Mouse (Mus musculus): ENCODE results near the gene Otx1. TPM values are rescaled to one million over a fixed set of nuclear protein-coding genes. Genes with fewer than 3 reads are reported as not detected.
A peak's percentile ranks its signal among the peaks of the same experiment; 100 is the strongest.

Gene Otx1
- total RNA-seq, 1 experiment from 2014 or later = not detected

DNA sequence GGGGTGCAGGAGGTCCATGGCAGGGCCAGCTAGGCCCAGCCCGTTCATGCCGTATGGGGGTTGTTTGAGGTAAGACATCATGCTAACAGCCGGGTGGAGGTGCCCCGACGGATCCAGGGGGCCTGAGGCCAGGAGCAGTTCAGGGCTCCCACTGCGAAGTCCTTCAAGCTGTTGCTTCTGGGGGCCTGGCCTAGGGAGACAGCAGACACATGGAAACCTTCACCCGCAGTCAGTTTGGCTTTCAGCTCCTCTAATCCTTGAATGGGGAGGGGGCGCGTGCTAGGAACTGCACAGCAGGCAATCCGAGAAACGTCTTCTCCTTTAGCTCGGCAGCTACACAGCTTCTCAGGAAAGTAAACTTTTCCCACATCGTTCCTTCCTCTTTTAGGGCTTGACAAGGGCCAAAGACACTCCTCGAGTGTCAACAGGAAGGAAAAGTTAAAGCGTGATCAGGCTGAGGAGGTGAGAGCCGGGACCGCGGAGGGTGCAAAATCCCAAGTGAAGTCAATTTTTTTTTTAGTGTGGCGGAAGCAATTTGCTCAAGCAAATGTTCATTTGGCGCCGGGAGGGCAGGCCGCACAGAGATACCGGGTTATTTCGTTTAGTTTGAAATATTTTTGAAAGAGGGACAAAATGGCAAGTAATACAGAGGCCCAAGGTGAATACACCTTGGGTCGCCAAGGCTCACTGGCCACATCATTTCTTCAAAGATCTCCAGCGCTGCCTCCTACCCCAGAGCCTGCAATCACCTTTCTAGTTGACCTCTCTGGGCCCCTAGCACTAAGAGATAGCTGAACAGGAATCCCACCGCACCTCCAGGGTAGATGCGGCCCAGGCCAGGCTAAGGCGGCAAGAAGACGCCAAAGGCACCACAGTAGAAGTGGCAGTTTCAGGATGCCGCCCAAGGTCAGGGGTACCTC lies 3.0 kb downstream of the Otx1 start:
- DNase-seq = no peak

DNA sequence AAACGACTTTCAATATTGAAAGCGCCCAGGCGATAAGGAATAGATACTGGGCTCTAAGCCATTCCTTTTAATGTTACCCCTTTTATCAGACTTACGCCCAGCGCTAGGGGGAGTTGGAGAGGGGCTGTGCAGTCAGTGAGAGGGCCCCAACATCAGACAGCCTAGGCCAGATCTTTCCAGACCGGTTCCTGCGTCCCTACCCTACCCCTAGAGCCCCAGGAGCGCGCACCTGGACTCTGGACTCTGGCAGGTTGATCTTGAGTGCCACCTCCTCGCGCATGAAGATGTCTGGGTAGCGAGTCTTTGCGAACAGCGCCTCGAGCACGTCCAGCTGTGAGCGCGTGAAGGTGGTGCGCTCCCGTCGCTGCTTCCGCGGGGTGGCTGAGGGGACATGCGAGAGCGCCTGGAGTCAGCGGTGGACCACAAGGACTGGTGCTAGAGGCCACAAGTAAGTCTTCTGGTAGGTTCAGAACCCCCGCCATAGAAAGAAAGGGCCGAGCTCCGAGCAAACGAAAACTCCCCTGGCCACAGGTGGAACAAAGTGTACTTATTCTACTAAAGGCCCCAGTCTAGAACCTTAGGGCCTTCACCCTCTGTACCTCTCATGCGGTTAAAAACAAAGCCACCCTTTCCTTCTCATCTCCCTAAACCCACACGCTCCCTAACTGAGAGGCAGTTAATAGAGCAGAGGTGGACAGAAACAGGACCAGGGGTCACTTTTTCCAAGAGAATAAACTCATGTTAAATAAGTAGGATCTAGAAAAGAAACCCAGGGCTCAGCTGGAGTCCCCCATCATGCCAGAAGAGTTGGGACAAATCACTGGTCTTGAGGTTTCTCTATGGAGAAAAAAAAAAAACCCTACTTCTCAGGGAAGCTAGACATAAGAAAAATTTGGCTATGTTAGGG lies 4.3 kb downstream of the Otx1 start:
- no peak for DNase-seq

DNA sequence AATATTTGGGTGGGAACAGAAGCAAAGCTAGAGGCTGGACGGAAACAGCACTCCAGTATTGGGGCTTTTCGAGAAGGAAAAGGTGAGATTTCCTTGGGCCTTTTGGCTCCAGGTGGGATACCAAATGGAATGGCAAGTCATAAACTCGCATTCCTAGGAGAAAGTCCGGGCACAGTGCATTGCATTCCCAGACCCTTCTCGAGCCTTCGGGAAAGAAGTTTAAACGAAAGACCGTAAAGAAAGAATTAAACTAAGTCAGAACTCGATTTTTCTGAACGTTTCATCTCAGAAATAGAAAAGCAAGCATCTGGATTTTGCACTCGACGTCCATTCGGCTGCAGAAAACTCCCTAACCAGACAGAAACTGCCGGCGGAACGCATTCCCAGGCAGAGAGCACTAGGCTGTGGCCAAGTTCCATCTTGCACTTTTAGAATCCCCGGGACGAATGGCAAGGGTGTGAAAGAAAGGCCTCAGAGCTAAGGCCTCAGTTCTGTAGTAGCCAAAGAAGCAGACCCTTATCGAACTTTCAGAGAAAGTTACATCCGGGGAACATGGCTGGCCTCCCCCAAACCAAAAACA lies 5.0 kb downstream of the Otx1 start:
- no peak for DNase-seq

DNA sequence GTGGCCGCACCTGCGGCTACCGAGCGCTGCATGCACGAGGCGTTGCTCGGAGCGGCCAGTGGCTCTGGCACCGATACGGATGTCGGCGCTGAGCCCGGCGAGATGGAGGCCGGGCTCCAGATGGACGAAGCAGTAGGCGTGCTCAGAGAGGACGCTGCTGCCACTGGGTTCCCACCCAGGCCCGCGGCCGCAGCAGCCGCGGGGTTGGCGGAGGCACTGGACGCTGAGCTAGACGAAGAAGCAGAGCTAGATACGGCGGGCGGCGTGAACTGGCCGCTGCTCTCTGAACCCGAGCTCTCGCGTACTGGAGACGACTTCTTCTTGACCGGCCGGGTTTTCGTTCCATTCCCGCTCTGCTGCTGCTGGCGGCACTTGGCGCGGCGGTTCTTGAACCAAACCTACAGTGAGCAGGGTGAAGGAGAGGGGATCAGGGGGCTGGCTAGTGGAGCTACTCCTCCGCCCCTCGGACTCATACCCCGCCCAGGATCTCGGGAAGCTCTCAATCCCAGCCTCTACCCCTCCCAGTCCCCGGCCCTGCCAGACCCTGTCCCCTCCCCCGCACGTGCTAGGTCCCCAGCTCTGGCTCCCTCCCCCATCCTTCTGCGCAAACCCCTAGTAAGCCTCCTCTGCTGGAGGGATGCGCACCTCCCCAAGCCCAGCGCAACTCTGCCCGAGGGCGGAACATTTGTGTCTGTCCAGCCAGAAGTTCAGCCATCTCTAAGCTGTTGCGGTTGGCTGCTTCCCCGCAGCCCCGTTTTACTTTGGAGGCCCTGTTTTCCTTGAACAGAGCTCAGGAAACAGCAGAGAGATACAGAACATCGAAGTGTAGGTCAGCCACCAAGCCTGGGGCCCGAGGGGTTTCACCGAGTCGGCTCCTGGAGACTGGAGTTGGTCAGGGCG lies 5.8 kb downstream of the Otx1 start:
- DNase-seq = peak; percentile 27

DNA sequence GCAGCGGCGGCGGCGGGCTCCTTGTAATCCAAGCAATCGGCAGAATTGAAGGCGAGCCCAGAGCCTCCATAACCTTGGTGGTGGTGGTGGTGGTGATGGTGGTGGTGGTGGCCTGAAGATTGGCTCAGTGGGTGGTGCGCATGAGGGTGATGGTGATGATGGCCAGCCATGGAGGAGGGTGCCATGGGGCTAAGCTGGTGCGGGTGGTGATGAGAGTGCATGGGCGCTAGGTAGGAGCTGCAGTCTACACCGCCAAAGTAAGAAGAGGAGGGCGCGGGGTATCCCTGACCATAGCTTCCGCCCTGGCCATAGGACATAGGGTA lies 6.4 kb downstream of the Otx1 start:
- DNase-seq = no peak

DNA sequence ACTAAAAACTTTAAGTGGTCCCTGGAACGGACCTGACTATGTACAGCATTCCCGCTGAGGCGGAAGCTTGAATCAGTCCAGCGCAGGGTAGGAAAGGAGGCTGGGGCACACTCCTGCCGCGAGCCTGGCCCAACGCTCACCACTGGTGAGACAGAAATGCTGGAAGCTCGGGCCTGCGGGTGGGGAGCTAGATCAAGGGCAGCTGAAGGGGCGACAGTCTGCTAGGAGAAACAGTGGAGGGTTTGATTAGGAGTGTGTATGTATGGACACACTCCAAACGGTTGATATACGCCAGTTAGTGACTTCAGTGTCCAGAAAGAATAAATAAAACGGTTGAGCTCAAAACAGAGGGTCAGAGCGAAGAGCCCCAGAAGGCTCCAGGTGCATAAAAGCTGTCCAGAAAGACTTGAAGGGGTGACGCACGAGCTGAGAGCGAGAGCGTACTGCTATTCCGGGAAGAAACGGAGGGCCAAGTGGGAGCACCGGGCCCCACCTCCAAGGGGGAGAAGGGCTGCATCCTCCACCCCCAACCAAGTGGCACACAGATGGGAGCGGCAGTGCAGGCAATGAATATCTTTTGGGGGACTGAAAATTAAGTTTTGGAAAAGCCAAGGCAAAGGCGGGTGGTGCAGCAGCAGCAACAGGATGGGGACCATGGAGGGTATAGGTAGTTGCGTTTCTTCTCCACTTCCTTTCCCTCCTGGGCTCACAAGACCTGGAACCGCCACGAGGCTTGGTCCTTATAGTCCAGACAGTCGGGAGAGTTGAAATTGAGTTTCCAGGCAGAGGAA lies 7.0 kb downstream of the Otx1 start:
- no peak for DNase-seq

DNA sequence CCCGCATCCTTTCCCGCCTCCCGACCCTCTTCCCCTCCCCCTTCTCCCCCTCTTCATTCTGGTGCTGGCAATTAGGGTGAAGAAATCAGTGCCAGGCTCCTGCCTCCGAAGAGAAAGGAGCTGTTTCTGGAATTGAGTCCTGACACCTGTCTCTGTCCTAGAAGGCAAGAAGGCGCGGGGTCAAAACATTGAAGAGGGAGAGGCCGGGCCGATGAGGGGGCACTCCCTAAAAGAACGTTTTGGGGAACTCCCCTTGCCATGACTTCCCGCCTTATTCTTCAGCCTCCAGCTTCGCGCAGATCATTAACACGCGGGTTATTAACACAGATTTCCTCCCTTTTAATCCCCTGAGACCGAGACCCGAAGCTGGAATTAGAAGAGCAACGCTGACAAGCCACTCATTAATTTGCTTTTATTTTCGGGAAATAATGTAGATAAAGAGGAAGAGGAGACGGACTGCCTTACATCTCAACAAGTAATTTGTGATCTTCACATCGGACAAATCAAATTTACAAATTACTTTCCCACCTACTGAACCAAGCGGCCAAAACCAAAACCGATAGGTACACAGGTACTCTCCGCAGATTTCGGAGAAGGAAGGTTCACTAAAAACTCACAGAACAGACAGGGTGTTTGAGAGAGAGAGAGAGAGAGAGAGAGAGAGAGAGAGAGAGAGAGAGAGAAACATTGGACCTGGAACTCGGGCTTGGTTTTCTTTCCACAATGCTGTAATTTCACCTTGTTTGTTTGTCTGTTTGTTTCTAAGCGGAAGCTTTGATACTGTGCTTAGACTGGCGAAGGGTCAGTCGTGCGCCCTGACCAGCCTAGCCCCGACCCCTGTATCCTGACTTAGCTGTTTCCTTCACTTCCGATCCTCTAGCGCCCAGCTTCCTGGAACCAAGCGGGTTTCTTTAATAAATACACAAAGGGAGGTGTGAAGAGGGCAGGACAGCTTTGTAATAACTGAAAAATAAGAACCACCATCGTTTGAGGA lies 8.0 kb downstream of the Otx1 start:
- no peak for DNase-seq

DNA sequence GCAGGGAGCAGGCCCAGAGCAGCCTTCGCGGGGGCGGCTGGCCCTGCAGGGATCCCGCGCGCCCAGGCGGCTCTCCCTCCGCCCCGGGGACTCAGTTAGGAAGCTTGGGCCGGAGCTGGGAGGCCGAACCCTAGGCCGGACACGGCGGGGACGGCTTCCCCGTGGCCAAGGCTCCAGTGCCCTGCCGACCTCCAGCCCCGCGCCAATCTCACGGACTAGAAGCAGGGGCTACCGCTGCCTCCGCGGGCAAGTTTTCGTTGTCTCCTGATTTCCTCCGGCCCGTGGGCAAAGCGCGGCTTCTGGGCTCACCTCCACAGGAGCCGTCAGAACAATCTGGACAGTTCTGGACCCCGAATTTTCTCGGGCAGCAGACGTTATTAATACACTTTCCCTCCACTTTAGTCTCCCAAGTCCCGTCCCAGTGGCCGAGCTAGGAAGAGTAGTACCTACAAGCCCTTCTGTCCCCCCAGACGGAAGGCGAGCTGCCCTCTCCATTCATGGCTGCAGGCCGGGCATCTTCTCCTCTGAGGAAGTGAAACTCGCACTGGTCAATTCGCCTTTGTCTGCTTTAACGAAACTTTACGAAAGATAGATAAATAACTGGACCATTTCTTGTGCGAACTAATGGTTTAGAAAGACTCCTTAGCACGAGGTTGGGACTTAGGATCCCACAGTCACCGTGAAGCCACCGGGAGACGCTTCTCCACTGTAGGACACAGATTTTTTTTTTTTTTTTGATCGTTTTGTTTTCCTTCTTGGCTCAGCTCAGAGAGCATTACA lies 8.9 kb downstream of the Otx1 start:
- DNase-seq = peak; percentile 34

DNA sequence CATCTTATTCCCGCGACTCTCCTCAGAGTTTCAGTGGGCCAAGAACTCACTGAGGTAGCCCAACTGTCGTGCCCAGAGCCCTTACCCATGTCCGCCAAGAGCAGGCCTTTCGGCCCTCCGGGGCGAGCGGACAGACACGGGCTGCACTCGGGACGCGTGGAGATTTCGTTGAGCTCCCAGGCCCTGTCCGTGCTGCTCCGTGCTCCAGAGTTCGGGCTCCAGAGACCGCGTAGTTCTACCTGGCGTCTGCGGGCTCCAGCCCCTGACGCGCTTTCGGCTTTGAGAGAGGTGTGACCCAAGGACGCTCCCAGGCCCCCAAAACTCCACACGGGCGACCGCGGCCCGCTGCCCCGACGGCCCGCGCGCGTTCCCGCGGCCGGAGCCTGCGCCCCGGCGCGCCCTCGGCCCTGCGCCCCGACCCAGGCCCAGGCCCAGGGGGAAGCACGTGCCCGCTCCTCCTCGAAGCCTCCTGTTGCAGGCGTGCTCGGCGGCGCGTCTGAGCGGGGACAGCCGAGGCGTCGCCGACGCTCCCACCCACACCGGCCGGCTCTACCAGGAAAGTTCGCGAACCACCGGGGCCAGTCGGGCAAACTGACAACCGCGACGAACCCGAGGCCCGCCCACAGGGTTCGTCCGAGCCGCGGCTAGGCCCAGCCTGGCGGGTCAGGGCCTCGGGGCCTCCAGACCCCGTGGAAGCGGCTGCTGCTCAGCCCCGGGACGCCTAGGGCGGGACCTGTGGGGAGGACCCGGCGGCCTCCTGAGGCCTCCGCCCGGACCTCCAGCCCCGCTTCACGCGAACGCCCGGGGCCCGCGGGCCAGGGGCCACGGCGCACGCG lies 9.7 kb downstream of the Otx1 start:
- DNase-seq = peak; percentile 9

DNA sequence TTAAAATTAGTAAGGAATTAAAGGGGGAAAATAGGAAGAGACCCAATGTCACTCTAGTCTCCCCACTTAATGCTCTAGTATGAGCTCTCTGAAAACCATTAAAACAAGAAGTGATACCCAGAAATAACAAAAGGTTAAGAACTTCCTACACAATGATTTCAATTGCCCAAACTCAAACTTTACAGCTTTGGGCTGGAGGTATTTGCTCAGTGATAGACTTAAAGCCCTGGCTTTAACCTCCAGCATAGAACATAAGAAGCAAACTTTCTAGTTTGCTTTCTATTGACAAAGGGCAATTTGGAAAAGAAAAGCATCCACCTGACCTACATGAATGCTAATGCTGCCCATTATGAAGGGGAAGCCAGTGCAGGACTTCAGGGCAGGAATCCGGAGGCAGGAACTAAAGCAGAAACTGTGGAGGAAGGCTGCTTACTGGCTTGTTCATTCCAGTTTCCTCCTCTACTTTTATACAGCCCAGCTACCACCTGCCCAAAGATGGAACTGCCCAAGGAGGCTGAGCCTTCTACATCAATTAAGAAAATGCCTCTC lies 14.2 kb downstream of the Otx1 start:
- DNase-seq = no peak

DNA sequence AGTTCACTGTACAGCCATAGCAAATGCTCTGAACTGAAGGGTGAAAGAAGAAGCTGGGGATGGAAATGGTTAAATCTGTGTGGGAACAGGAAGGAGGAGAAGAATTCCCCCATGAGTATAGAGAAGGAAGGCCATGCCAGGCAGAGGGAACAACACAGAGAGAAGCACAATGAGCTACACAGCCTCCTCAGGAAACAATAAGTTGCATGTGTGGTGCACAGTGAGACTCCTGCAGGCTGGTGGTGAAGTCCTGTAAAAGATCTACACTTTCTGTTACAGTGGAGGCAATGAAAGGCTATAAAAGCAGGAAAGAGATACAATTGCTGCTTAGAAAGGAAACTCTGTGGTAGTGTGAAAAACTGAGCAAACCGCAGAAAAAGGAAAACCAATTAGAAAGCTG lies 17.6 kb downstream of the Otx1 start:
- DNase-seq = no peak

DNA sequence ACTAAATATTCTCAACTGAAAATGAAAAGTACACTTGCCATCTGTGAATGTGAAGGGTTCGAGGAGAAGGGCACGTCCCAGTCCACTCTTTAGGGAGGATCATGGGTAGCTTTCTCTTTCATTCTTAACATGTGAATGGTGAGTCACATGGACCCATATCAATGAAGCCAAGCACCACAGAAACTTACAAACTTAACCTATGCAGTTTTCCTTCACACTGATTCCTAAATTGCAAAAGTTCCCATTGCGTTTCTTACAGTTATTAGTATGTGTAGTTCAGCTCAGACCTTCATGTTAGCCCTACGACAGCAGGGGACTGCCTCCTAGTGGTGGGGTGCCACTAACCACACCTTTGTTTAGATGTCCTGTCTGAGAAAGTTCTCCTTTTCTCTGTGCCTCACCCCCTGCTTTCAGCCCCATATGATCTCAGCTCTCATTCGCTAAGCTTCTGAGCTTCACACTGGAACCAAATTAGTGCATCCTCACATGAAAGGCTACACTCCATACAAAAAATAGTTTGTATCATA lies 28.6 kb downstream of the Otx1 start:
- no peak for DNase-seq

DNA sequence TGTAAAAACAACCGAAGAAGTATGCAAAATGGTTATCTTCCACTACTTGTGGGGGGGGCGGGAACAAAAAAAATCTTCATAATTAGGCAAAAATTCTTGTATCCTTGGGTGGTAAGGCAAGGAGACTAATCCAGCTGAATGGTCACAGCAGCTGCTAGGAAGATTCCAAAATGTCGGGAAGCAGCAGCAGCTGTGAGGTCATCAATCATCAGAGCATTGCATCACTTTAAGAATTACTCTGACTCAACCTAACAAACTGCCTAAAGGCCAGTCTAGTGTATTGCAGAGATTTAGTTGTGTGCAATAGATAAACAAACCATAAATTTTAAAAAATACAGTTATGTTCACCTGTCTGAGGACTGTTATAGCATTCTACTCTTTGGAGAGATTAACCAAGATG lies 29.1 kb downstream of the Otx1 start:
- peak; percentile 7 for DNase-seq

DNA sequence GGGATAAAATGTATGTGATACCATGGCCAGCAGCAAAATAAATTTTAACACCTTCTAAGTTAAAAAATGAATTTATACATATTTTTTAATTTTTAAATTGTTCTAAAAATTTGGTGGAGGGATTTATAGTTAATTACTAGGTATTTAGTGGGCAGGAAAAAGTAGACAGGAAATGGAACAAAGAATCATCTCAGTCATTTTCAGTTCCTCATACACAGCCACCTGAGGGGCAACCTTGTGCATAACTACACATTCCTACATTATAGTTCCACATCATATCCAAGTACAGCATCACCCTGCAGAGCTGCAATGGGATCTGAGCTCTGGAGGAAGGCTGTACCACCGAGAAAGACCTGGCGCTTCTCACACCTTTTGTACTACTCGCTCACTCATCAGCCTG lies 33.8 kb downstream of the Otx1 start:
- no peak for DNase-seq

DNA sequence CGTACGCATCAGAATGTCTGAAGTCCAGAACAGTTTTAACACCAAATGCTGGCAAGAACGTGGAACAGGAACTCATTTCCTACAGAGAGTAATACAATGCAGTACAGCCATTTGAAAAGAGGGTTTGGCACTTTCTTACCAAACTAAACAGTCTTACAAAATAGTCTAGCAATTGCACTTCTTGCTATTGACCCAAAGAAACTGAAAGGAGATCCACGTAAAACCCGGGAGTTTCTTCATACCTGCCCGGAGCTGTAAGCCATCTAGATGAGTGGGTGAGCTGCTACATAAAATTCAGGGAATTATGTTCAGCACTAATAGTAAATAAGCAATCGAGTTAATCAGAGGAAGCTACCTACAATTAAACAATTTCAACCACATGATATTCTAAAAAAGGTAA lies 47.5 kb downstream of the Otx1 start:
- no peak for DNase-seq

DNA sequence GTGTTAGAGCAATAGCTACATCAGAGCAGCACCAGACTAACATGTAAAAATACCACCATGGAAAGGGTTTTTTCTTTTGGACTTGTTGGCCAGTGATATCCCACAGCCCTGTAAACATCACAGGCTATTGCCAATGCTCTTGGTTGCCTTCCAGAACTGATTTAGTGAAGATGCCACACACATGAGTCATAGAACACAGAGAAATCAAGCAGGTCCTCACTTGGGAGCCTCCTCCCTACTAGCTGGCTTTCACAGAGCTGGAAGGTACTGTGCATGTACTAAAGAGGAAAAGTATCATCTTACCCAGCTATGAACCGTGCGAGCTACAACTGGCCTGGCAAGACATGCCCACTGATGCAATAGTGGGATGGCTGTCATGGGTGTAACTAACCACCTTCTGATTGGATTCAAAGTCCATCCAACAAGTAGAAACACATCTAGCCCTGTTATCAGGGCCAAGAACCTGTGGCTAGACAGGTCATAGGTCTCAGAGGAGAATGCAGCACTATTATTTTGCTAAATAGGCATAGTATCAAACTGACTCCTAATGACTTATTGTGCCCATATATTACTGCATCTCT lies 51.0 kb downstream of the Otx1 start:
- no peak for DNase-seq

DNA sequence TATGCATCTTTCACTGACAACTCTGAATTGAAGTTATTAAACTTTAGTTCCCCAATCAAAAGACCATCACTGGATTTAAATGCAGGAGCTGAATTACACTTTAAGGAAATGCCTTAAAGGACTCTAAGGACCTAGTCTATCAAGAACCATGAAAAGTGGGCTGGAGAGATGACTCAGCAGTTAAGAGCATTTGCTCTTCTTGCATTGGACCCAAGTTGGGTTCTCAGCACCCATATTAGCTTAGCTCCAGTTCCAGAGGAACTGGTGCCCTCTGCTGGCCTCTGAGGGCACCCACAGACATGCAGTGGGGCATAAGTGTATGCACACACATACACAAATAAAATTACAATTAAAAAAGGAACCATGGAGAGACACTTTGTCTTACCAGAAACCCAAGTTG lies 52.6 kb downstream of the Otx1 start:
- DNase-seq = no peak
